Mouse (Mus musculus) intestine, postnatal 0 days (tissue): Measurements from ENCODE around the gene Ddx52. TPM values are rescaled to one million over a fixed set of nuclear protein-coding genes. Genes with fewer than 3 reads are reported as not detected.

Source experiments
- ATAC-seq: fragments of 200-750 bp; cut with Nextera tagmentation; 2 replicates; pipeline ENCODE4 v1.8.0; 2017; ENCODE audit warnings: mild to moderate bottlenecking, moderate TSS enrichment, moderate library complexity
- H3K27ac ChIP-seq: fragments of 300-500 bp; sonication (generic); 2 replicates; pipeline ENCODE4 v1.5.1; 2014; ENCODE audit warnings: mild to moderate bottlenecking, low read depth, low read length, moderate library complexity
- H3K27me3 ChIP-seq: fragments of 300-500 bp; sonication (generic); replicated peaks from 2 replicates; pipeline ENCODE4 v1.6.1; 2014; ENCODE audit warnings: low read length, mixed read lengths; ENCODE audit not compliant: control insufficient read depth, insufficient read depth
- H3K36me3 ChIP-seq: fragments of 300-500 bp; sonication (generic); 2 replicates; pipeline ENCODE4 v1.6.1; 2014; ENCODE audit warnings: mild to moderate bottlenecking, moderate library complexity; ENCODE audit not compliant: control insufficient read depth, insufficient read depth
- H3K4me1 ChIP-seq: fragments of 300-500 bp; sonication (generic); replicated peaks from 2 replicates; pipeline ENCODE4 v1.6.1; 2014; ENCODE audit warnings: antibody characterized with exemption, low read length, mixed read lengths; ENCODE audit not compliant: control insufficient read depth, insufficient read depth
- H3K4me2 ChIP-seq: fragments of 300-500 bp; sonication (generic); replicated peaks from 2 replicates; pipeline ENCODE4 v1.6.1; 2014; ENCODE audit warnings: low read depth, mild to moderate bottlenecking, moderate library complexity
- H3K4me3 ChIP-seq: fragments of 300-500 bp; sonication (generic); 2 replicates; pipeline ENCODE4 v1.5.1; 2014; ENCODE audit warnings: low read depth, low read length
- H3K9ac ChIP-seq: fragments of 300-500 bp; sonication (generic); 2 replicates; pipeline ENCODE4 v1.6.1; 2014; ENCODE audit warnings: mild to moderate bottlenecking, low read depth, low read length
- H3K9me3 ChIP-seq: fragments of 300-500 bp; sonication (generic); 2 replicates; pipeline ENCODE4 v1.6.1; 2016; ENCODE audit warnings: mixed run types; ENCODE audit not compliant: control insufficient read depth
- CTCF ChIP-seq: sonication (generic); IDR thresholded peaks from 2 replicates; pipeline ENCODE4 v1.5.1; 2016; ENCODE audit warnings: low read depth, mild to moderate bottlenecking, control low read depth, antibody characterized with exemption, moderate library complexity
- WGBS: fragments of 180-500 bp; shearing (Covaris S2); extraction: QIAGEN DNeasy Blood & Tissue Kit; methylation state at CpG from one replicate; pipeline ENCODE4 v1.1.7; 2014; 5-methylcytosine and 5-hydroxymethylcytosine counted together
- polyA plus RNA-seq: library from polyadenylated mRNA; unstranded; fragments of >200 nt; fragmentation: Nextera tagmentation; extraction: Ambion mirVana; gene quantifications from 2 replicates; pipeline ENCODE4 v1.2.1, GENCODE M21; 2015

The Ddx52 gene
- polyA plus RNA-seq, 1 experiment from 2014 or later: 14.1 TPM

GRCm38 (mm10) chr11:84001257-84001656, 59.4 kb downstream of the Ddx52 start:
- TF ChIP-seq CTCF: peak; percentile 36; the same call in 1 of the 2 replicates
- Histone ChIP-seq H3K9me3 (no peaks in the 10 kb centered on the region), H3K27me3 (no peaks in the 10 kb centered on the region), H3K27ac (no peak overlapping the region), H3K4me1 (no peaks in the 10 kb centered on the region), H3K9ac (no peak overlapping the region), H3K36me3 (peaks cover 50% of the 10 kb centered on the region), H3K4me3 (no peak overlapping the region), H3K4me2 (no peak overlapping the region)
- 96% methylated on average over 3 of the region's 3 CpGs for WGBS
- ATAC-seq: no peak

- TF ChIP-seq CTCF: no peak
- Histone ChIP-seq H3K4me1 (no peaks in the 10 kb centered on the region), H3K9ac (no peak overlapping the region), H3K36me3 (peaks cover 56% of the 10 kb centered on the region), H3K9me3 (no peaks in the 10 kb centered on the region), H3K4me2 (no peak overlapping the region), H3K27ac (no peak overlapping the region), H3K27me3 (no peaks in the 10 kb centered on the region), H3K4me3 (no peak overlapping the region)
- WGBS: 90% methylated on average over 6 of the region's 6 CpGs
- no peak for ATAC-seq
Observed at GRCm38 (mm10) chr11:84003986-84004385, 62.1 kb downstream of the Ddx52 start.

GRCm38 (mm10) chr11:84009001-84009400, 67.1 kb downstream of the Ddx52 start:
- Histone ChIP-seq H3K27ac (no peak overlapping the region), H3K4me1 (no peaks in the 10 kb centered on the region), H3K36me3 (peaks cover 38% of the 10 kb centered on the region), H3K27me3 (0 out of 2 replicates have a peak, but pooled peaks cover 4% of the 10 kb centered on the region), H3K4me2 (no peak overlapping the region), H3K4me3 (no peak overlapping the region), H3K9ac (no peak overlapping the region), H3K9me3 (no peaks in the 10 kb centered on the region)
- peak; percentile 41 for TF ChIP-seq CTCF
- no peak for ATAC-seq
- WGBS: 86% methylated on average over 9 of the region's 9 CpGs

GRCm38 (mm10) chr11:84010411-84010810, 68.5 kb downstream of the Ddx52 start:
- no peak overlapping the region for H3K9ac ChIP-seq
- H3K27ac ChIP-seq: no peak overlapping the region
- H3K27me3 ChIP-seq: 0 out of 2 replicates have a peak, but pooled peaks cover 4% of the 10 kb centered on the region
- H3K36me3 ChIP-seq: peaks cover 30% of the 10 kb centered on the region
- no peaks in the 10 kb centered on the region for H3K9me3 ChIP-seq
- 91% methylated on average over 9 of the region's 9 CpGs for WGBS
- no peaks in the 10 kb centered on the region for H3K4me1 ChIP-seq
- no peak overlapping the region for H3K4me2 ChIP-seq
- H3K4me3 ChIP-seq: no peak overlapping the region
- no peak for TF ChIP-seq CTCF
- no peak for ATAC-seq

GRCm38 (mm10) chr11:84011050-84011449, 69.2 kb downstream of the Ddx52 start:
- H3K9me3 ChIP-seq: no peaks in the 10 kb centered on the region
- H3K4me3 ChIP-seq: no peak overlapping the region
- H3K27ac ChIP-seq: no peak overlapping the region
- WGBS: 64% methylated on average over 12 of the region's 12 CpGs
- 0 out of 2 replicates have a peak, but pooled peaks cover 4% of the 10 kb centered on the region for H3K27me3 ChIP-seq
- no peak for TF ChIP-seq CTCF
- no peak overlapping the region for H3K4me2 ChIP-seq
- peaks cover 27% of the 10 kb centered on the region for H3K36me3 ChIP-seq
- ATAC-seq: no peak
- H3K4me1 ChIP-seq: no peaks in the 10 kb centered on the region
- no peak overlapping the region for H3K9ac ChIP-seq

GRCm38 (mm10) chr11:84011576-84011975, 69.7 kb downstream of the Ddx52 start:
- H3K4me1 ChIP-seq: no peaks in the 10 kb centered on the region; the same call in 1 of the 2 replicates
- no peak overlapping the region for H3K9ac ChIP-seq
- H3K27me3 ChIP-seq: 0 out of 2 replicates have a peak, but pooled peaks cover 4% of the 10 kb centered on the region
- WGBS: 75% methylated on average over 2 of the region's 2 CpGs
- no peak for TF ChIP-seq CTCF
- H3K4me2 ChIP-seq: no peak overlapping the region
- H3K27ac ChIP-seq: no peak overlapping the region
- ATAC-seq: no peak
- H3K4me3 ChIP-seq: no peak overlapping the region
- no peaks in the 10 kb centered on the region for H3K9me3 ChIP-seq
- H3K36me3 ChIP-seq: peaks cover 22% of the 10 kb centered on the region

Other genes starting within 250 kb of the Ddx52 start
- 5.6 and 7.5 TPM in 2 replicates for gene Wfdc17, start 238.1 kb upstream of the Ddx52 start, polyA plus RNA-seq
- gene Wfdc18, start 233.0 kb upstream of the Ddx52 start, polyA plus RNA-seq: 1.1 and 3.2 TPM in 2 replicates
- gene Wfdc21, start 195.1 kb upstream of the Ddx52 start, polyA plus RNA-seq: not detected in 2 replicates
- 7.7 and 11.5 TPM in 2 replicates for gene Heatr6, start 188.4 kb upstream of the Ddx52 start, polyA plus RNA-seq
- gene Hnf1b, start 92.0 kb upstream of the Ddx52 start, polyA plus RNA-seq: 12.0 and 13.2 TPM in 2 replicates
- 6.0 and 7.4 TPM in 2 replicates for gene Synrg, start 22.4 kb downstream of the Ddx52 start, polyA plus RNA-seq
- gene Dusp14, start 127.2 kb downstream of the Ddx52 start, polyA plus RNA-seq: 27.6 and 28.0 TPM in 2 replicates
- gene Tada2a, start 187.5 kb downstream of the Ddx52 start, polyA plus RNA-seq: 8.3 and 9.8 TPM in 2 replicates
- gene Acaca, start 187.6 kb downstream of the Ddx52 start, polyA plus RNA-seq: 2.5 and 3.1 TPM in 2 replicates
- 0.24 TPM in 1 of 2 replicates, not detected in the other for gene Gm11437, start 225.4 kb downstream of the Ddx52 start, polyA plus RNA-seq